Mouse (Mus musculus) fibroblast of lung, adult 2 months (primary cell): ENCODE results near the gene Aacs.

Experiments
- DNase-seq: peaks from one replicate; pipeline ENCODE4 v3.0.0-alpha.2; 2011; ENCODE audit warnings: low read depth

Gene Aacs

GRCm38 (mm10) chr5:125534611-125535324 is 59.2 kb downstream of the Aacs start:
- DNase-seq, result no peak

GRCm38 (mm10) chr5:125545090-125545489 is 69.5 kb downstream of the Aacs start:
- DNase-seq, result no peak

DNA sequence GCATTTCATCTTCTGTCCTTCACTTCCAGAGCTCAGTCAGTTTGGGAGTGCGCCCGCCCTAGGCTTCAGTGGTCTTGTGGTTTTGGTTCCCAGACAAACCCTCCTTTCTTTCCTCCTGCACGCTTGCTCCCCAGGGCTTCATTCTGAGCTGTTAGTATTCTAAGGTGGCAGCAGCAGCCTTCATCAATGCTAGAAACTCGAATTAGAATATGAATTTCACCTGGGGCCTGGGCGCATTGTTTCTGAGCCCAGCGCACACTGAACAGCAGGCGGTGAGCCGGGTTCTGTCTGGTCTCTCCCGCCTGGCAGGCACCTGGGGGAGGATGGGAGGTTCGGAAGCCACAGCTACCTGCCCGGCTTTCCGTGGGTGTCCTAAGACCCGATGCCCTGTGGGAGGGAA is 70.7 kb downstream of the Aacs start:
- no peak for DNase-seq

GRCm38 (mm10) chr5:125549750-125550489 is 74.3 kb downstream of the Aacs start:
- no peak for DNase-seq

- no peak for DNase-seq
Observed at GRCm38 (mm10) chr5:125555732-125556131, 80.1 kb downstream of the Aacs start.

- no peak for DNase-seq
Observed at GRCm38 (mm10) chr5:125563492-125563891, 87.9 kb downstream of the Aacs start.

GRCm38 (mm10) chr5:125565725-125566124 is 90.1 kb downstream of the Aacs start:
- DNase-seq, result no peak
